Mouse (Mus musculus): ENCODE results near the gene Gm1043. TPM values are rescaled to one million over a fixed set of nuclear protein-coding genes. Genes with fewer than 3 reads are reported as not detected.

The Gm1043 gene
- total RNA-seq (2022) = 10 to 100 TPM; 34.8 to 40.7 (median 36.0) TPM

- DNase-seq (ENCODE audit: low spot score in 2 of 2) = no peak
Measured at GRCm38 (mm10) chr5:37085241-37085640, at the start of gene Gm1043. Gene Gm1043 (plus strand): TSS chr5:37085370.

GRCm38 (mm10) chr5:37035896-37036295 lies 49.3 kb upstream of the Gm1043 start:
- DNase-seq (ENCODE audit: low spot score in 2 of 2) = peak in 1 of 2 experiments; percentile 38

- no peak for DNase-seq (ENCODE audit: low spot score in 2 of 2)
Measured at GRCm38 (mm10) chr5:37036884-37037283, 48.3 kb upstream of the Gm1043 start.

- DNase-seq (ENCODE audit: low spot score in 2 of 2) = no peak
Measured at GRCm38 (mm10) chr5:37039908-37040307, 45.3 kb upstream of the Gm1043 start.

GRCm38 (mm10) chr5:37040711-37041110 lies 44.5 kb upstream of the Gm1043 start:
- no peak for DNase-seq (ENCODE audit: low spot score in 2 of 2)

- no peak for DNase-seq (ENCODE audit: low spot score in 2 of 2)
Measured at GRCm38 (mm10) chr5:37041651-37042050, 43.5 kb upstream of the Gm1043 start.

GRCm38 (mm10) chr5:37042934-37043333 lies 42.2 kb upstream of the Gm1043 start:
- DNase-seq (ENCODE audit: low spot score in 2 of 2) = no peak

- DNase-seq (ENCODE audit: low spot score in 2 of 2) = no peak
Measured at GRCm38 (mm10) chr5:37044793-37045192, 40.4 kb upstream of the Gm1043 start.

- DNase-seq (ENCODE audit: low spot score in 2 of 2) = no peak
Measured at GRCm38 (mm10) chr5:37045582-37045981, 39.6 kb upstream of the Gm1043 start.

- no peak for DNase-seq (ENCODE audit: low spot score in 2 of 2)
Measured at GRCm38 (mm10) chr5:37046791-37047190, 38.4 kb upstream of the Gm1043 start.

GRCm38 (mm10) chr5:37047206-37047915 lies 37.8 kb upstream of the Gm1043 start:
- no peak for DNase-seq (ENCODE audit: low spot score in 2 of 2)

- no peak for DNase-seq (ENCODE audit: low spot score in 2 of 2)
Measured at GRCm38 (mm10) chr5:37047992-37048391, 37.2 kb upstream of the Gm1043 start.

- DNase-seq (ENCODE audit: low spot score in 2 of 2) = no peak
Measured at GRCm38 (mm10) chr5:37049111-37049510, 36.1 kb upstream of the Gm1043 start.

- no peak for DNase-seq (ENCODE audit: low spot score in 2 of 2)
Measured at GRCm38 (mm10) chr5:37050521-37051373, 34.4 kb upstream of the Gm1043 start.

GRCm38 (mm10) chr5:37051374-37052100 lies 33.6 kb upstream of the Gm1043 start:
- DNase-seq (ENCODE audit: low spot score in 2 of 2) = no peak

- peak in 1 of 2 experiments; percentile 39 for DNase-seq (ENCODE audit: low spot score in 2 of 2)
Measured at GRCm38 (mm10) chr5:37052846-37053245, 32.3 kb upstream of the Gm1043 start.

- DNase-seq (ENCODE audit: low spot score in 2 of 2) = no peak
Measured at GRCm38 (mm10) chr5:37055789-37056188, 29.4 kb upstream of the Gm1043 start.

- no peak for DNase-seq (ENCODE audit: low spot score in 2 of 2)
Measured at GRCm38 (mm10) chr5:37056471-37056870, 28.7 kb upstream of the Gm1043 start.

GRCm38 (mm10) chr5:37061612-37062011 lies 23.6 kb upstream of the Gm1043 start:
- DNase-seq (ENCODE audit: low spot score in 2 of 2) = no peak

GRCm38 (mm10) chr5:37064454-37065449 lies 20.4 kb upstream of the Gm1043 start:
- no peak for DNase-seq (ENCODE audit: low spot score in 2 of 2)
